Mouse (Mus musculus): ENCODE measurements around the gene Hdac11. TPM values are rescaled to one million over a fixed set of nuclear protein-coding genes. Genes with fewer than 3 reads are reported as not detected.

Hdac11 gene
- 16.2 and 17.3 TPM in 2 replicates for polyA plus RNA-seq (2015; fragmentation: Nextera tagmentation; extraction: Ambion mirVana)

GRCm38 (mm10) chr6:91156554-91157236, at the start of gene Hdac11:
TSS of gene Hdac11 (plus strand) at chr6:91156665.
- peak; percentile 16; the same call in 1 of the 2 replicates for TF ChIP-seq CTCF (IDR thresholded peaks at IDR 0.05; ENCODE audit: low read depth)
- Histone ChIP-seq H3K27ac (peak within 1 kb of the TSS; percentile 87), H3K9ac (ENCODE audit: low read depth, low read length) (peak within 1 kb of the TSS; percentile 68), H3K4me2 (ENCODE audit: low read length) (peak within 1 kb of the TSS; percentile 74), H3K36me3 (ENCODE audit: insufficient read depth, low read length) (no peaks in the 10 kb centered on the region), H3K9me3 (replicated peaks; ENCODE audit: low read length) (no peaks in the 10 kb centered on the region), H3K4me3 (replicated peaks; ENCODE audit: low read depth, low read length) (peak within 1 kb of the TSS; percentile 52), H3K4me1 (replicated peaks; ENCODE audit: insufficient read depth, low read length) (peaks cover 11% of the 10 kb centered on the region; the same call in 1 of the 2 replicates), H3K27me3 (ENCODE audit: insufficient read depth, low read length) (no peaks in the 10 kb centered on the region)
- WGBS, result 1% methylated on average over 38 of the region's 42 CpGs
- ATAC-seq (replicated peaks; ENCODE audit: low FRiP score, low read depth) (peak; percentile 97), DNase-seq (ENCODE audit: low spot score) (peak; percentile 96)

GRCm38 (mm10) chr6:91108301-91108916, 48.1 kb upstream of the Hdac11 start:
- Histone ChIP-seq H3K27me3 (ENCODE audit: insufficient read depth, low read length) (no peaks in the 10 kb centered on the region), H3K9ac (ENCODE audit: low read depth, low read length) (no peak overlapping the region), H3K9me3 (replicated peaks; ENCODE audit: low read length) (no peaks in the 10 kb centered on the region), H3K4me2 (ENCODE audit: low read length) (no peak overlapping the region), H3K4me3 (replicated peaks; ENCODE audit: low read depth, low read length) (no peak overlapping the region), H3K4me1 (replicated peaks; ENCODE audit: insufficient read depth, low read length) (no peaks in the 10 kb centered on the region; the same call in 1 of the 2 replicates), H3K36me3 (ENCODE audit: insufficient read depth, low read length) (no peaks in the 10 kb centered on the region), H3K27ac (no peak overlapping the region)
- no peak for ATAC-seq (replicated peaks; ENCODE audit: low FRiP score, low read depth)
- WGBS, result 84% methylated on average over 3 of the region's 3 CpGs
- no peak for TF ChIP-seq CTCF (IDR thresholded peaks at IDR 0.05; ENCODE audit: low read depth)
- no peak for DNase-seq (ENCODE audit: low spot score)

GRCm38 (mm10) chr6:91108917-91109450, 47.5 kb upstream of the Hdac11 start:
- no peaks in the 10 kb centered on the region; the same call in 1 of the 2 replicates for H3K4me1 ChIP-seq (replicated peaks; ENCODE audit: insufficient read depth, low read length)

GRCm38 (mm10) chr6:91109489-91109888, 47.0 kb upstream of the Hdac11 start:
- Histone ChIP-seq H3K27ac (no peak overlapping the region), H3K4me2 (ENCODE audit: low read length) (no peak overlapping the region), H3K4me1 (replicated peaks; ENCODE audit: insufficient read depth, low read length) (no peaks in the 10 kb centered on the region; the same call in 1 of the 2 replicates), H3K9ac (ENCODE audit: low read depth, low read length) (no peak overlapping the region), H3K9me3 (replicated peaks; ENCODE audit: low read length) (no peaks in the 10 kb centered on the region), H3K4me3 (replicated peaks; ENCODE audit: low read depth, low read length) (no peak overlapping the region), H3K36me3 (ENCODE audit: insufficient read depth, low read length) (no peaks in the 10 kb centered on the region), H3K27me3 (ENCODE audit: insufficient read depth, low read length) (no peaks in the 10 kb centered on the region)
- DNase-seq (ENCODE audit: low spot score) (no peak), ATAC-seq (replicated peaks; ENCODE audit: low FRiP score, low read depth) (no peak)
- TF ChIP-seq CTCF (IDR thresholded peaks at IDR 0.05; ENCODE audit: low read depth), result no peak

More at GRCm38 (mm10) chr6:91108917-91109450, 47.5 kb upstream of the Hdac11 start:
- no peak for TF ChIP-seq CTCF (IDR thresholded peaks at IDR 0.05; ENCODE audit: low read depth)
- Histone ChIP-seq H3K4me3 (replicated peaks; ENCODE audit: low read depth, low read length) (no peak overlapping the region), H3K27me3 (ENCODE audit: insufficient read depth, low read length) (no peaks in the 10 kb centered on the region), H3K27ac (no peak overlapping the region), H3K4me2 (ENCODE audit: low read length) (no peak overlapping the region), H3K36me3 (ENCODE audit: insufficient read depth, low read length) (no peaks in the 10 kb centered on the region), H3K9me3 (replicated peaks; ENCODE audit: low read length) (no peaks in the 10 kb centered on the region), H3K9ac (ENCODE audit: low read depth, low read length) (no peak overlapping the region)
- DNase-seq (ENCODE audit: low spot score) (no peak), ATAC-seq (replicated peaks; ENCODE audit: low FRiP score, low read depth) (no peak)
- 84% methylated on average over 2 of the region's 2 CpGs for WGBS

GRCm38 (mm10) chr6:91110323-91111020, 46.0 kb upstream of the Hdac11 start:
- DNase-seq (ENCODE audit: low spot score) (no peak), ATAC-seq (replicated peaks; ENCODE audit: low FRiP score, low read depth) (no peak)
- Histone ChIP-seq H3K4me2 (ENCODE audit: low read length) (no peak overlapping the region), H3K4me3 (replicated peaks; ENCODE audit: low read depth, low read length) (no peak overlapping the region), H3K9ac (ENCODE audit: low read depth, low read length) (no peak overlapping the region), H3K4me1 (replicated peaks; ENCODE audit: insufficient read depth, low read length) (0 out of 2 replicates have a peak, but pooled peaks cover 5% of the 10 kb centered on the region), H3K36me3 (ENCODE audit: insufficient read depth, low read length) (no peaks in the 10 kb centered on the region), H3K9me3 (replicated peaks; ENCODE audit: low read length) (no peaks in the 10 kb centered on the region), H3K27ac (no peak overlapping the region), H3K27me3 (ENCODE audit: insufficient read depth, low read length) (no peaks in the 10 kb centered on the region)
- TF ChIP-seq CTCF (IDR thresholded peaks at IDR 0.05; ENCODE audit: low read depth), result no peak
- WGBS, result 31% methylated on average over 13 of the region's 13 CpGs
